Mouse (Mus musculus) adrenal gland, adult 2 months (tissue): ENCODE measurements at regions not wholly inside any gene's neighbourhood (a gene's known extent, or its start where the extent isn't known, plus 50 kb on each side); places are given as distances from the start of the nearest gene placed in this dataset.

Experiments
- DNase-seq: peaks from one replicate; pipeline ENCODE4 v3.0.0; 2021

DNA sequence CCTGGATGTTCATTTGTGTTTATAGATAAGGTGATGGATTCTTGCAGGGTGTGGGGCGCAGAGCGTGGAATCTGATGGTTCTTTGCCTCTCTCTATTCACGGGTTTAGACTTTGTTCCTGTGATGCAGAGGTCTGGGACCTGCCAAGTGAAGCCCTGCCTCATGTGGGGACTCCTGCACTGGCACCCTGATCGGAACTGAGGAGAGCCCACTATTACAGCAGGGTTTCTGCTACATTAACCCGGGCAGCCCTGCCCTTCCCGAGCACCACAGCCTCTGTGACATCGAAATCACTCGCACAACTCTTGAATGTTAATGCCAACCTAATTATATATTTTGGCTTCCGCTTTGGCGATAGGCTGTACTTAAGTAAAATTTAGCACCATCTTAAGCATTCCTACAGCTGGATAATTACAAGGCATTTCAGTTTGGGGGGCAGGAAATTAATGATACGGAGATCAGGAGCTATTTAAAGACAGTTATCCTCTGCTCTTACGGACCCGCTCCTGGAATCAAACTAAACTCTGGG, 294.7 kb downstream of the Irs2 start:
- no peak for DNase-seq

DNA sequence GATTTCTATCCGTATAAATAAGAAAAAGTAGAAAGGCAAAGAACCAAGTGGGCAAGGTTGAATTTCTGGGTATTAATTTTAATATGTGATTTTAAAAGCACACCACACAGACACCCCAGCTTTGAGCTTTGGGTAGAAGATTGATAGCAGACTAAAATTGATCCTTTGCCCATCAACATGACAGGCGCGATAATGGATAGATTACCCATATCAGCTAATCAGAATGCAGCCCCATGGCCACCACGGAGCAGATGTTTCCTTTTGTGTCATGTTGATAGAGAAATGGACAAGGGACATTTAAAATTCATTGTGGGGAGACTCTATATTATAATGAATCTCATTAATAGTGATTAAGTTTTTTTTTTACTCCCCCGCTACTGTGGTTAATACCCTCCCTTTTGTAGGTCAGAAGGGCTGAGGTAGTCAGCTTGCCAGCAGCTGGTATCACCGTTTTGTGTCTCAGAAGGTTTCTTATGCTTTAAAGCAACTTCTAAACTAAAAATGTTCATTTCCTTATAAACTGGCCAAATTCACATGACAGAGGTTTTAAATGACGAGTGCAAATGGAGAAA, 296.1 kb downstream of the Irs2 start:
- DNase-seq: no peak

- no peak for DNase-seq
Measured at GRCm38 (mm10) chr8:10711474-10711873, 296.8 kb downstream of the Irs2 start.

DNA sequence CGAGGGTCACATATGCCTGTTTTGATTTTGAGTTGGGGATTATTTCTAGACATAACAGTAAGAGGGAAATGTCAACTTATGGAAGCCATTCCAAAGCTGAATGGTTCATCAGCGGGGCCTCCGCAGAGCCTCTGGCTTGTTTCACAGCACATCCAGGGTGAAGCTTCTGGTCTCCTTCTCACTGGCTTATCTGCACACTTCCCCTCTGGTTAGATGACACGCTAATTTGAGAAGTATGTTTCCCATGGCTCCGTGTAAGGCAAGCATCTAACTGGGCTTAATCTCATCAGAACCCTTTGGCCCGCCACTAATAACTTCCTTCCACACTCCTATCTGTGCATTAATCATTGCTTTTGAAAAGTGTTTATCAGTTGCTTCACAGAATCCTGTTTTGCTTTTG, 299.7 kb downstream of the Irs2 start:
- DNase-seq: no peak

- DNase-seq: no peak
Measured at GRCm38 (mm10) chr8:10707122-10707521, 301.1 kb downstream of the Irs2 start.

DNA sequence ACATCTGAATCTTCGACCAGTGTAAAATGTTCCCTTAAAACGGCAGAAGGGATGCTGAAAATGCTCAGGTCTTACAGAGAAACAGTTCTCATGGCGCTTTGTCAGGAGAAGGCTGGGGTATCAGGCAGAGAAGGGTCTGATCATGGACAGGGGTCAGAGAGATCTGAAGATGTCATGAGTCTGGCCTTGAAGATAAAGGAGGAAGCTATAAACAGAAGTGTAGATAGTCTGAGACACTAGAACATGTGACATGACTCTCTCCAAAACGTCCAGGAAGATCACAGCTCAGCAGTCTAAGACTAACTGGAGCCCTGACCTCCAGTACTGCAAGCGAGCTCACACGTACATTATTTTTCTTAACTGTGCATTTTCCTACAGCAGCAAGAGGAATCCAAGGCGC, 302.3 kb downstream of the Irs2 start:
- DNase-seq: no peak

- no peak for DNase-seq
Measured at GRCm38 (mm10) chr8:10702755-10703154, 305.5 kb downstream of the Irs2 start.

DNA sequence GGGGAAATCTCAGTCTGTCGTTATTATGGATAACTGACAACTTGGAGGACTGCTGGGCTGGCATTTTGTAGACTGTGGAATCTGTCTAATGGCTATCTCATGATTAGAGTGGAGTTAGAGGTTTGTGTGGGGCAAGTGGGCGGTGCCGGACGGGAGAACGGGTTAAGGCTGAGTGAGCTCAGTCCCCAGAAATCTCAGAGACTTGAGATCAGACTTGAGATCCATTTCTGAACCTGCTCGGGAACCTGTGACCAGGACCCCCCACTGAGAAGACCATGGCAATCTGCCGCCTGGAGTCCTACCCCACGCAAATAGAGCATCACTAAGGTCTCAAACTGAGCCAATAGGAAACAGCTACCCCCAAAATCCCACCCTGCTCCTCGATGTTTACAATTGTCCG, 306.0 kb downstream of the Irs2 start:
- DNase-seq: no peak

GRCm38 (mm10) chr8:10701648-10702061, 306.6 kb downstream of the Irs2 start:
- DNase-seq: no peak

- no peak for DNase-seq
Measured at GRCm38 (mm10) chr8:10701226-10701625, 307.0 kb downstream of the Irs2 start.

- DNase-seq: no peak
Measured at GRCm38 (mm10) chr8:10699669-10700068, 308.6 kb downstream of the Irs2 start.

- DNase-seq: no peak
Measured at GRCm38 (mm10) chr8:10695181-10695580, 313.1 kb downstream of the Irs2 start.

DNA sequence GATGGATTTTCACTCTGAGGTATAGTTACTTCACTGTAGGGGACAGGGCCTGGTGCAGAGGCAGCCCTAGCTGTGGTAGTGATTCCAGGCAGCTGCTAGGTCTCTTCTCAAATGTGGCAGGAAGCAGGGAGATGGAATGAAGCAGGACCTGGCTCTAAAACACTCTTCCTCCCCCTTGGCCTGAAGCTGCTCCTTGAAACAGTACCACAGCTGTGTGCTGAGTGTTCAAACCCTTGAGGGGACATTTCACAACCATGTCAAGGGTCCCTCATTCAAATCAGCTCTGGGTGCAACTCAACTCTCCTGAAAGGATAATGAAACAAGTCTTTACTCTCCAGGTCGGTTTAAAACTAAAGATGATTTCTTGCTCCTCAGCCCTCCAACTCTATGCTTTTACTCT, 317.6 kb downstream of the Irs2 start:
- DNase-seq: no peak

DNA sequence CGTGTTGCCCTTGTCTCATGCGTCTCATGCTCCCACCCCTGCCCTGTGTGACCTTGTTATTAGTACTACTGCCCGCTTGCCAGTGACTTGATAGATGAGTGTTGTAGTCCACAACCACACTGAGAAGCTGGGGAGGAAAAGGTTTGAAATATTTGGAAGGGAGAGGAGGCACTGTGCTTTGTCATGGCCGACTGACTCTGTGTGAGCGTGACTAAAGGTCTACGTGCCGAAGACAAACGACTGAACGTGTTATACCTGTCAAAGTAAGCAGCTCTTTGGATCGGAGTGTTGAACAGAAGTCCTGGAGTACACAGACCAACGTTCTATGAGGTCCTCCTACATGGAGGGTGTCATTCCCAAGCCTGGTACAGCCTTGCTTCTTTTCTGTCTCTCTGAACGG, 318.4 kb downstream of the Irs2 start:
- DNase-seq: no peak

- no peak for DNase-seq
Measured at GRCm38 (mm10) chr8:10687867-10688561, 320.2 kb downstream of the Irs2 start.
